Mouse (Mus musculus): ENCODE results near the gene 1110008L16Rik. TPM values are rescaled to one million over a fixed set of nuclear protein-coding genes. Genes with fewer than 3 reads are reported as not detected.
A peak's percentile ranks its signal among the peaks of the same experiment; 100 is the strongest.

Gene 1110008L16Rik
- polyA plus RNA-seq, 1 experiment from 2014 or later: 9.4 TPM

DNA sequence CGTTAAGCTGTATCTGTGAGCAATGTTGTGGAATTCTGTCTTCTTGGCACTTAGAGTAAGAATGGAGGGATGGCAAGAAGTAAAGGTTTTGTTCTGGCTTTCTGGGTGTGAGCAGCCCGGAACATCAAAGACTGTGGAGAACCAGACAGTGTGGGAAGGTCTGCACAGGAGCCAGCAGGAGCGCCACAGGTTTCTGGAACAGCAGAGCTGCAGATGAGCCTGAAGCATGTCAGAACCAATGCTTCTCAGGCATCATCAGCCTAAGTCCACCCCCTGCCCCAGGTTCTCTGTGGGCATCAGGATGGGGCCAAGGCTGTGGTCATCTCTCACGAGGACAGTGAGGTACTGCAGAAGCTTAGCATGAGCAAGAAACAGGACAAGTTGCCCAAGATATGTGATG is 97.2 kb downstream of the 1110008L16Rik start:
- no peaks in the 10 kb centered on the region for H3K27me3 ChIP-seq (replicated peaks; ENCODE audit: control insufficient read depth, insufficient read depth, low read length)
- H3K9me3 ChIP-seq (ENCODE audit: control insufficient read depth, low read length): no peaks in the 10 kb centered on the region
- H3K36me3 ChIP-seq (ENCODE audit: control insufficient read depth, insufficient read depth, low read length): no peaks in the 10 kb centered on the region
- ATAC-seq: no peak
- no peak overlapping the region for H3K27ac ChIP-seq (ENCODE audit: low read depth, low read length)
- 93% methylated on average over 4 of the region's 4 CpGs for WGBS
- no peak overlapping the region for H3K4me2 ChIP-seq (ENCODE audit: low read length)
- H3K4me1 ChIP-seq (ENCODE audit: control insufficient read depth, insufficient read depth, low read depth, low read length): peaks cover 13% of the 10 kb centered on the region
- H3K9ac ChIP-seq (ENCODE audit: low read depth, low read length): no peak overlapping the region
- H3K4me3 ChIP-seq (ENCODE audit: low read length): no peak overlapping the region

DNA sequence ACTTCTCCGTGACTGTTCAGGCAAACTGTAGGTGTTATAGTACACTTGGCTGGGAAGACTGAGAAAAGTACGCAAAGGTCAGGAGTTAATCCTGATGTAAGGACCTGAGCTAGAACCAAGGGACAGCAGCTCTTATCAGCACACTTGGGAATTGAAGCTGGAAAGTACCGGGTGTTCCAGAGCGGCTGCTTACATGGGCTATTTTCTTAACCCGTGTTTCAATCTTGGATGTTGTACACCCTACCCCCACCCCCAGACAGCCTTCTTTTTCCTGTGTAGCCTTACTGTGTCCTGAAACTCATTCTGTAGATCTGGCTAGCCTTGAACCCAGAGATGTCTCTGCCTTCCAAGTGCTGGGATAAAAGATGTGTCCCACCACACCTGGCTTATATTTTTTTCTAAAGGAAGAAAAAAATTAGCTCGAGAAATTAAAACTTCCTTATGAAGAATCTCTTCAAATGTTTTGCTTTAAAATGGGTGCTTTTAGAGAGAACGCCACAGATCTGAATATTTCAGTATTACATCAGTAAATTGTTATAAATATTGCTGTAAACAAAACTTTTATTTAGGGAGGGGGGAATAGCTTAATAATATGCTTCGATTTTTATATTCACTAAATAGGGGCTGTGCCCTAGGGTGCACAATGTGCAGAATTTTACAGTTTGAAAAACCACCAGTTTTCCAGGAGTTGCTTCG is 98.3 kb downstream of the 1110008L16Rik start:
- 76% methylated on average over 9 of the region's 9 CpGs for WGBS
- Histone ChIP-seq H3K9me3 (ENCODE audit: control insufficient read depth, low read length) (no peaks in the 10 kb centered on the region), H3K4me3 (ENCODE audit: low read length) (peak overlapping the region; percentile 98), H3K4me1 (ENCODE audit: control insufficient read depth, insufficient read depth, low read depth, low read length) (peaks cover 13% of the 10 kb centered on the region), H3K36me3 (ENCODE audit: control insufficient read depth, insufficient read depth, low read length) (no peaks in the 10 kb centered on the region), H3K9ac (ENCODE audit: low read depth, low read length) (peak overlapping the region; percentile 93), H3K27me3 (replicated peaks; ENCODE audit: control insufficient read depth, insufficient read depth, low read length) (no peaks in the 10 kb centered on the region), H3K4me2 (ENCODE audit: low read length) (peak overlapping the region; percentile 82), H3K27ac (ENCODE audit: low read depth, low read length) (peak overlapping the region; percentile 80)
- no peak for ATAC-seq

DNA sequence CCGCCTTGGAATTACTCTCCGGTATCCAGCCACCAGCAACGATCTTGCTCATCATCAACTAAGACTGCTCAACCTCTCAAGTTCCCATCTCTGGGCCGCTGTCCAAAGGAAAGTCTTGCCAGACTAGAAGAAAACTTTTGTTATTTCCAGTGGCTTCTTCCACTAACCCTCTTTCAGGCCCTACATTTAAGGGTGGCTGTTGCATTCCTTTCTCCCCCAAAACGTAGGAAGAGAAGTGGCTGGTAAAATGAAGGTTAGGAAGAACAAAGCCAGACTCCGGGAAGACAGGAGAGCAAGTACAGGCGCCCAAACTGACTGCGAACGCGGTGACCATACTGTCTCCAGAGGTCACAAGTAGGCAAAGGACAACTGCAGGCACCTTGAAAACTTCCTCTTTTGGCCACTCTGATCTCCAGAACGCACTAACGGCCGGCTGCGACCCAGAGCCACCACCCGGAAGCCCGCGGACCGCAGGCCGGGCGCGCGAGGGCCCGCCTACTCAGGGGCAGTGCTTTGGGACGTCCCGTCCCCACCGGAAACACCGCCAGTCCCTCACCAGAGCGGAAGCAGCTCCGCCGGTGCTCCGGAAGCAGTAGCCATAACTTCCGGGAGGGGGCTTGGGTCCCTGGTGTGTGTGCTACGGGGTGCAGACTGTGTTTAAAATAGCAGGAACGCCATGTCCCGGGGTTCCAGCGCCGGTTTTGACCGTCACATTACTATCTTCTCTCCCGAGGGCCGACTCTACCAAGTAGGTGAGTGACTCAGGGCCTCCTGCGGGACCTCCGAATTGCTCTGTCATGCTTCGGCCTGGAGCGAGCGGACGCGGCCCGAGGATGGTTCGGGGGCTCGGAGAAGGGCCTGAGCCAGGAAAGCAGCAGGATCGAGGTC is 99.1 kb downstream of the 1110008L16Rik start:
- H3K4me1 ChIP-seq (ENCODE audit: control insufficient read depth, insufficient read depth, low read depth, low read length): peaks cover 13% of the 10 kb centered on the region
- H3K36me3 ChIP-seq (ENCODE audit: control insufficient read depth, insufficient read depth, low read length): no peaks in the 10 kb centered on the region
- no peaks in the 10 kb centered on the region for H3K27me3 ChIP-seq (replicated peaks; ENCODE audit: control insufficient read depth, insufficient read depth, low read length)
- H3K4me2 ChIP-seq (ENCODE audit: low read length): peak overlapping the region; percentile 82
- peak overlapping the region; percentile 80 for H3K27ac ChIP-seq (ENCODE audit: low read depth, low read length)
- no peaks in the 10 kb centered on the region for H3K9me3 ChIP-seq (ENCODE audit: control insufficient read depth, low read length)
- peak overlapping the region; percentile 98 for H3K4me3 ChIP-seq (ENCODE audit: low read length)
- peak; percentile 100 for ATAC-seq
- peak overlapping the region; percentile 93 for H3K9ac ChIP-seq (ENCODE audit: low read depth, low read length)
- 2% methylated on average over 51 of the region's 51 CpGs for WGBS

DNA sequence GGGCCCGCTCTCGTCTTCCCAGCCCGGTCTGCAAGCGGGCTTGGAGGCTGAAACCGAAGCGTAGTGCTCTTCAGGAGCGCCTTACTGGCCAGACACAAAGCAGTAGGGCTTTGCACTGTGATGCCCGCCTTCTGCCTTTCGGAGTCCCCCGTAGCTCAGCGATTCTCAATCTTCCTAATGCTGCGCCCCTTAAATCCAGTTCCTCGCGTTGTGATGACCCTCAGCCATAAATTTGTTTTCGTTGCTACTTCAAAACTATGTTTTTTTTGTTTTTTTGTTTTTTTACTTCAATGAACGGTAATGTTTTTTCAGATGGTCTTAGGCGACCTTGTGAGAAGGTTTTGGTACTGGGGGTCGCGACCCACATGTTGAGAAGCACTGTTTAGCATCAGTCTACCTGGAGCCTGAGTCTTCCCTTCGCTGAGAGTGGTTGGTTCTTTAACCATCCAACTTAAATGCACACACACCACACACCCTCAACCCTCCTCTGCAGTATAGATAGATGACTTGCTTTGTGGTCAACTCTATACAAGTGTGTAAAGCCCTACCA is 99.8 kb downstream of the 1110008L16Rik start:
- no peaks in the 10 kb centered on the region for H3K27me3 ChIP-seq (replicated peaks; ENCODE audit: control insufficient read depth, insufficient read depth, low read length)
- under 1% methylated on average over 20 of the region's 20 CpGs for WGBS
- H3K9me3 ChIP-seq (ENCODE audit: control insufficient read depth, low read length): no peaks in the 10 kb centered on the region
- peak overlapping the region; percentile 98 for H3K4me3 ChIP-seq (ENCODE audit: low read length)
- H3K4me1 ChIP-seq (ENCODE audit: control insufficient read depth, insufficient read depth, low read depth, low read length): peaks cover 13% of the 10 kb centered on the region
- no peak; the same call in 1 of the 2 replicates for ATAC-seq
- H3K4me2 ChIP-seq (ENCODE audit: low read length): peak overlapping the region; percentile 82
- H3K27ac ChIP-seq (ENCODE audit: low read depth, low read length): peak overlapping the region; percentile 80
- H3K9ac ChIP-seq (ENCODE audit: low read depth, low read length): peak overlapping the region; percentile 93
- H3K36me3 ChIP-seq (ENCODE audit: control insufficient read depth, insufficient read depth, low read length): no peaks in the 10 kb centered on the region

DNA sequence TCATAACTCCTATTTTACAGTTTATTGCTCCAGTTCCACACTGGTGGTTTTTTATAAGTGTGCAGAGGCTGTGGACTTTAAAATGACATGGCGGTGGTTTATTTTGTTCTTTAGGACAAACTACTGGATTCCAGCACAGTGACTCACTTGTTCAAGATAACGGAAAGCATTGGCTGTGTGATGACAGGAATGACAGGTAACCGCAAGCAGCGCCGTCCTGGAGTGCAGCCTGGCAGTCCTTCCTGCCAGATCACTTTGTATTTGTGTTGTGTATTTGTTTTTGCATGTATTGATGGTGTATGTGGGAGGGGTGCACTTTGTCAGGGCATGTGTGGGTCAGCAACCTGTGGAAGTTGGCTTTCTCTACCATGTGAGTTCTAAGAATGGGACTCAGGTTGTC is 108.5 kb downstream of the 1110008L16Rik start:
- Histone ChIP-seq H3K27me3 (replicated peaks; ENCODE audit: control insufficient read depth, insufficient read depth, low read length) (no peaks in the 10 kb centered on the region), H3K4me2 (ENCODE audit: low read length) (no peak overlapping the region), H3K9ac (ENCODE audit: low read depth, low read length) (no peak overlapping the region), H3K9me3 (ENCODE audit: control insufficient read depth, low read length) (no peaks in the 10 kb centered on the region), H3K4me1 (ENCODE audit: control insufficient read depth, insufficient read depth, low read depth, low read length) (no peaks in the 10 kb centered on the region), H3K27ac (ENCODE audit: low read depth, low read length) (no peak overlapping the region), H3K4me3 (ENCODE audit: low read length) (no peak overlapping the region), H3K36me3 (ENCODE audit: control insufficient read depth, insufficient read depth, low read length) (peaks cover 10% of the 10 kb centered on the region)
- 94% methylated on average over 5 of the region's 5 CpGs for WGBS
- no peak for ATAC-seq

DNA sequence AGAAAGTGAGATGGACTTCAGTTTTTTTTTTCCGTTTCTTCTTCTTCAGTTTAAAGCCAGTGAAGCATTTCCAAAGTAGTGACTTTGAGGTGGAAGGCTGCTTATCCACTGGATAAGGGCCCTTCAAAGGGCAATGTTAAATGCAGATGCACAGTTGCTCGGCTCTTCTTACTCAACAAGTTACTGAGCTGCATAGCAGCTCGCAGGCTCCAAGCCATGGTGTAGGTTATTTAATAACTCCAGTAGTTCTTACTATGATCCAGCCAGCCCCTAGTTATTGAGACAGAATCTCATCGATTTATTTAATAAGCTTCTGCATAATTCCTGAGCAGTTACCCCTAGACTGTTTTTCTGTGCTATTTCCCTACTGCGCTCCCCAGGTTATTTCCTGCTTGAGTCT is 115.9 kb downstream of the 1110008L16Rik start:
- WGBS: 95% methylated on average over 5 of the region's 5 CpGs
- H3K4me2 ChIP-seq (ENCODE audit: low read length): no peak overlapping the region
- no peak overlapping the region for H3K4me3 ChIP-seq (ENCODE audit: low read length)
- ATAC-seq: no peak
- no peaks in the 10 kb centered on the region for H3K27me3 ChIP-seq (replicated peaks; ENCODE audit: control insufficient read depth, insufficient read depth, low read length)
- peaks cover 41% of the 10 kb centered on the region for H3K36me3 ChIP-seq (ENCODE audit: control insufficient read depth, insufficient read depth, low read length)
- no peaks in the 10 kb centered on the region for H3K9me3 ChIP-seq (ENCODE audit: control insufficient read depth, low read length)
- H3K9ac ChIP-seq (ENCODE audit: low read depth, low read length): no peak overlapping the region
- H3K4me1 ChIP-seq (ENCODE audit: control insufficient read depth, insufficient read depth, low read depth, low read length): no peaks in the 10 kb centered on the region
- no peak overlapping the region for H3K27ac ChIP-seq (ENCODE audit: low read depth, low read length)

DNA sequence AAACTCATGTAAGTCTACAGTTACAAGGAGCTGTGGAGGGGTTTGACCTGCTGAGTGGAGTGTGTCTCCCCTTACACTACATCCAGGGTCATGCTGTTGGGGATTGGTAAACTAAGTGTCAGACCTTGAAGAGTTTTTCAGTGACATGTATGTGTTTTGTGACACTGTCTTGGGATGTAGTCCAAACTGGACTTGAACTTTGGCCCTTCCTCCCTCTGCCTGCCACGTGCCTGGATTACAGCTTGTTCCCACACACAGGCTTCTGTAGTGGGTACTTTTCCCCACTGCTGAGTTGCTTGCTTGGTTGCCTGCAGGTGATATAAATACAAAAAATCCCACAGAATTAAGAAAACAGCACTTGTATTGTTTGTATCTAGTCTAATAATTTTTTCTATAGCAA is 116.4 kb downstream of the 1110008L16Rik start:
- H3K4me1 ChIP-seq (ENCODE audit: control insufficient read depth, insufficient read depth, low read depth, low read length): no peaks in the 10 kb centered on the region
- H3K27me3 ChIP-seq (replicated peaks; ENCODE audit: control insufficient read depth, insufficient read depth, low read length): no peaks in the 10 kb centered on the region
- WGBS: 79% methylated on average over 1 of the region's 1 CpGs
- no peak overlapping the region for H3K9ac ChIP-seq (ENCODE audit: low read depth, low read length)
- H3K36me3 ChIP-seq (ENCODE audit: control insufficient read depth, insufficient read depth, low read length): peaks cover 45% of the 10 kb centered on the region
- H3K27ac ChIP-seq (ENCODE audit: low read depth, low read length): no peak overlapping the region
- ATAC-seq: no peak
- H3K9me3 ChIP-seq (ENCODE audit: control insufficient read depth, low read length): 0 out of 2 replicates have a peak, but pooled peaks cover 2% of the 10 kb centered on the region
- H3K4me3 ChIP-seq (ENCODE audit: low read length): no peak overlapping the region
- no peak overlapping the region for H3K4me2 ChIP-seq (ENCODE audit: low read length)

DNA sequence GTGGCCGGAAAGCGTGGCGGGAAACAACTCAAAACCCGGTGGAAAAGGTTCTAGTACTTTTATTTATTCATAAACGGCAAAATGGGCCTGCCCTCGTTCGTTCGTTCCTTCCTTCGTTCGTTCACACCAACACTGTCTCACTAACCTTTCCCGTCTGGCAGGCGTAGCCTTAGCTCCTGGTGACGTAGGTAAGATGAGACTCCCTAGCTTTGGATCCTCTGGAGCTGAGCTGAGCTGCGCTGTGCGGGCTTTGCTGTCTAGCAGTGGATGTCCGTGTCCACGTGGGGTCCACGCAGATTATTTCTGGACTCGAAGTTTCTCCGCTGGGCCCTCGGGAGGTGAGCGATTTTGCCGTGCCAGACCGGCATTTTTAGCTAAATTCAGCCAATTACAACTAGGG is 120.8 kb downstream of the 1110008L16Rik start:
- no peaks in the 10 kb centered on the region for H3K4me1 ChIP-seq (ENCODE audit: control insufficient read depth, insufficient read depth, low read depth, low read length)
- no peak overlapping the region for H3K4me3 ChIP-seq (ENCODE audit: low read length)
- no peak overlapping the region for H3K9ac ChIP-seq (ENCODE audit: low read depth, low read length)
- peaks cover 27% of the 10 kb centered on the region for H3K36me3 ChIP-seq (ENCODE audit: control insufficient read depth, insufficient read depth, low read length)
- H3K27ac ChIP-seq (ENCODE audit: low read depth, low read length): no peak overlapping the region
- WGBS: 94% methylated on average over 24 of the region's 24 CpGs
- H3K9me3 ChIP-seq (ENCODE audit: control insufficient read depth, low read length): 0 out of 2 replicates have a peak, but pooled peaks cover 2% of the 10 kb centered on the region
- no peaks in the 10 kb centered on the region for H3K27me3 ChIP-seq (replicated peaks; ENCODE audit: control insufficient read depth, insufficient read depth, low read length)
- no peak overlapping the region for H3K4me2 ChIP-seq (ENCODE audit: low read length)
- no peak for ATAC-seq

DNA sequence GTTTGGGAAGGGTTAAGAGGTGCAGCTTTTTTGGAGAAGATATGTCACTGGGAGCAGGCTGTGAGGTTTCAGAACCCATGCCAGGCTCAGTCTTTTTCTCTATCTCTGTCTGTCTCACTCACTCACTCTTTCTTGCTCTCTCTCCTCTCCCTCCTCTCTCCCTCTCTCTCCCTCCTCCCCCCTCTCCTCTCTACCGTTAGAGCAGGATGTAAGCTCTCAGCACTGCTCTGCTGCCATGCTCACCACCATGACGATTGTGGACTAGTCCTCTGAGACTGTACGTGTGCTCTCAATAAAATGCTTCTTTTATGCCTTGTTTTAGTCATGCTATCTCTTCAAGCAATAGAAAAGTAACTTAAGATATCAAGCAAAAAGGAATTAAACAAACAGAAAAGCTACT is 122.7 kb downstream of the 1110008L16Rik start:
- no peaks in the 10 kb centered on the region for H3K27me3 ChIP-seq (replicated peaks; ENCODE audit: control insufficient read depth, insufficient read depth, low read length)
- WGBS: 45% methylated on average over 3 of the region's 3 CpGs
- no peak for ATAC-seq
- H3K4me1 ChIP-seq (ENCODE audit: control insufficient read depth, insufficient read depth, low read depth, low read length): no peaks in the 10 kb centered on the region
- no peak overlapping the region for H3K4me3 ChIP-seq (ENCODE audit: low read length)
- no peak overlapping the region for H3K27ac ChIP-seq (ENCODE audit: low read depth, low read length)
- H3K9ac ChIP-seq (ENCODE audit: low read depth, low read length): no peak overlapping the region
- H3K36me3 ChIP-seq (ENCODE audit: control insufficient read depth, insufficient read depth, low read length): peaks cover 19% of the 10 kb centered on the region
- H3K9me3 ChIP-seq (ENCODE audit: control insufficient read depth, low read length): 0 out of 2 replicates have a peak, but pooled peaks cover 2% of the 10 kb centered on the region
- H3K4me2 ChIP-seq (ENCODE audit: low read length): no peak overlapping the region

Measured in hindbrain, embryonic 16.5 days (tissue).